Mouse (Mus musculus) neural tube, embryonic 15.5 days (tissue): ENCODE results near the gene Smim15. TPM values are rescaled to one million over a fixed set of nuclear protein-coding genes. Genes with fewer than 3 reads are reported as not detected.

Experiments
- ATAC-seq: fragments of 200-750 bp; cut with Nextera tagmentation; 2 replicates; pipeline ENCODE4 v1.8.0; 2017; ENCODE audit warnings: mild to moderate bottlenecking, moderate TSS enrichment, moderate library complexity; ENCODE audit not compliant: low FRiP score
- H3K27ac ChIP-seq: fragments of 300-500 bp; sonication (generic); replicated peaks from 2 replicates; pipeline ENCODE4 v1.5.1; 2015; ENCODE audit warnings: mild to moderate bottlenecking, inconsistent platforms
- H3K27me3 ChIP-seq: fragments of 300-500 bp; sonication (generic); replicated peaks from 2 replicates; pipeline ENCODE4 v1.6.1; 2015; ENCODE audit warnings: inconsistent platforms
- H3K36me3 ChIP-seq: fragments of 300-500 bp; sonication (generic); 2 replicates; pipeline ENCODE4 v1.6.1; 2015; ENCODE audit warnings: inconsistent platforms
- H3K4me1 ChIP-seq: fragments of 300-500 bp; sonication (generic); 2 replicates; pipeline ENCODE4 v1.6.1; 2015; ENCODE audit warnings: inconsistent platforms
- H3K4me2 ChIP-seq: fragments of 300-500 bp; sonication (generic); 2 replicates; pipeline ENCODE4 v1.6.1; 2015; ENCODE audit warnings: inconsistent platforms, mild to moderate bottlenecking, moderate library complexity
- H3K4me3 ChIP-seq: fragments of 300-500 bp; sonication (generic); replicated peaks from 2 replicates; pipeline ENCODE4 v1.5.1; 2015; ENCODE audit warnings: mild to moderate bottlenecking, inconsistent platforms
- H3K9ac ChIP-seq: fragments of 300-500 bp; sonication (generic); replicated peaks from 2 replicates; pipeline ENCODE4 v1.6.1; 2015; ENCODE audit warnings: mild to moderate bottlenecking, inconsistent platforms
- H3K9me3 ChIP-seq: fragments of 300-500 bp; sonication (generic); replicated peaks from 2 replicates; pipeline ENCODE4 v1.6.1; 2016; ENCODE audit warnings: inconsistent platforms
- whole genome bisulfite sequencing: fragments of 180-500 bp; shearing (Covaris S2); methylation state at CpG from one replicate; pipeline ENCODE4 v1.1.7; 2015; ENCODE audit warnings: mixed read lengths; 5-methylcytosine and 5-hydroxymethylcytosine counted together
- polyA plus RNA-seq: library from polyadenylated mRNA; unstranded; fragments of >200 nt; fragmentation: Nextera tagmentation; extraction: Ambion mirVana; gene quantifications from 2 replicates; pipeline ENCODE4 v1.2.1, GENCODE M21; 2015

Gene Smim15
- 35.8 and 39.7 TPM in 2 replicates for polyA plus RNA-seq

- Histone ChIP-seq H3K9ac (peak within 1 kb of the TSS; percentile 87), H3K36me3 (no peaks in the 10 kb centered on the region), H3K27me3 (no peaks in the 10 kb centered on the region), H3K9me3 (no peaks in the 10 kb centered on the region), H3K4me2 (peak within 1 kb of the TSS; percentile 66), H3K27ac (peak within 1 kb of the TSS; percentile 94), H3K4me1 (peaks cover 37% of the 10 kb centered on the region), H3K4me3 (peak within 1 kb of the TSS; percentile 74)
- under 1% methylated on average over 67 of the region's 71 CpGs for WGBS
- peak; percentile 97 for ATAC-seq
These were observed at the start of gene Smim15 for GRCm38 (mm10) chr13:108044222-108044941. Gene Smim15 (plus strand): TSS chr13:108044446.

GRCm38 (mm10) chr13:107995211-107995610, 49.0 kb upstream of the Smim15 start:
- Histone ChIP-seq H3K4me3 (no peak overlapping the region), H3K4me1 (no peaks in the 10 kb centered on the region), H3K36me3 (no peaks in the 10 kb centered on the region), H3K27me3 (no peaks in the 10 kb centered on the region), H3K27ac (no peak overlapping the region), H3K9ac (no peak overlapping the region), H3K4me2 (no peak overlapping the region), H3K9me3 (no peaks in the 10 kb centered on the region)
- 71% methylated on average over 7 of the region's 7 CpGs for WGBS
- ATAC-seq = no peak

- Histone ChIP-seq H3K4me1 (no peaks in the 10 kb centered on the region), H3K36me3 (no peaks in the 10 kb centered on the region), H3K27me3 (no peaks in the 10 kb centered on the region), H3K4me2 (no peak overlapping the region), H3K4me3 (no peak overlapping the region), H3K9me3 (no peaks in the 10 kb centered on the region), H3K27ac (no peak overlapping the region), H3K9ac (no peak overlapping the region)
- ATAC-seq = no peak
- WGBS = 98% methylated on average over 3 of the region's 3 CpGs
These were observed 47.9 kb upstream of the Smim15 start for GRCm38 (mm10) chr13:107996301-107996700.

- no peaks in the 10 kb centered on the region for H3K36me3 ChIP-seq
- WGBS = 94% methylated on average over 4 of the region's 4 CpGs
- no peak for ATAC-seq
These were observed 36.4 kb upstream of the Smim15 start for GRCm38 (mm10) chr13:108007861-108008260.

GRCm38 (mm10) chr13:108013110-108013509, 31.1 kb upstream of the Smim15 start:
- Histone ChIP-seq H3K4me2 (no peak overlapping the region), H3K4me3 (no peak overlapping the region), H3K36me3 (no peaks in the 10 kb centered on the region), H3K9ac (no peak overlapping the region), H3K27me3 (no peaks in the 10 kb centered on the region), H3K4me1 (no peaks in the 10 kb centered on the region), H3K27ac (no peak overlapping the region), H3K9me3 (no peaks in the 10 kb centered on the region)
- WGBS = 78% methylated on average over 8 of the region's 8 CpGs
- ATAC-seq = no peak

More at GRCm38 (mm10) chr13:108007861-108008260, 36.4 kb upstream of the Smim15 start:
- no peak overlapping the region for H3K9ac ChIP-seq
- H3K27ac ChIP-seq = no peak overlapping the region
- no peaks in the 10 kb centered on the region for H3K9me3 ChIP-seq
- no peaks in the 10 kb centered on the region for H3K4me1 ChIP-seq
- no peak overlapping the region for H3K4me2 ChIP-seq
- no peak overlapping the region for H3K4me3 ChIP-seq
- no peaks in the 10 kb centered on the region for H3K27me3 ChIP-seq

GRCm38 (mm10) chr13:108013839-108014238, 30.4 kb upstream of the Smim15 start:
- Histone ChIP-seq H3K36me3 (no peaks in the 10 kb centered on the region), H3K4me3 (no peak overlapping the region), H3K9me3 (no peaks in the 10 kb centered on the region), H3K27me3 (no peaks in the 10 kb centered on the region), H3K4me2 (no peak overlapping the region), H3K4me1 (no peaks in the 10 kb centered on the region), H3K9ac (no peak overlapping the region), H3K27ac (no peak overlapping the region)
- WGBS = 89% methylated on average over 6 of the region's 6 CpGs
- no peak for ATAC-seq

GRCm38 (mm10) chr13:108015166-108015565, 29.1 kb upstream of the Smim15 start:
- Histone ChIP-seq H3K9me3 (no peaks in the 10 kb centered on the region), H3K9ac (no peak overlapping the region), H3K4me3 (no peak overlapping the region), H3K27ac (no peak overlapping the region), H3K4me1 (no peaks in the 10 kb centered on the region), H3K4me2 (no peak overlapping the region), H3K27me3 (no peaks in the 10 kb centered on the region), H3K36me3 (no peaks in the 10 kb centered on the region)
- ATAC-seq = no peak
- WGBS = 84% methylated on average over 6 of the region's 6 CpGs

GRCm38 (mm10) chr13:108017349-108017748, 26.9 kb upstream of the Smim15 start:
- Histone ChIP-seq H3K4me1 (no peaks in the 10 kb centered on the region), H3K9me3 (no peaks in the 10 kb centered on the region), H3K4me3 (no peak overlapping the region), H3K36me3 (no peaks in the 10 kb centered on the region), H3K4me2 (no peak overlapping the region), H3K9ac (no peak overlapping the region), H3K27me3 (no peaks in the 10 kb centered on the region), H3K27ac (no peak overlapping the region)
- ATAC-seq = no peak
- WGBS = 83% methylated on average over 6 of the region's 6 CpGs

GRCm38 (mm10) chr13:108025802-108026201, 18.4 kb upstream of the Smim15 start:
- Histone ChIP-seq H3K27me3 (no peaks in the 10 kb centered on the region), H3K9ac (no peak overlapping the region), H3K9me3 (no peaks in the 10 kb centered on the region), H3K4me1 (no peaks in the 10 kb centered on the region), H3K4me2 (no peak overlapping the region), H3K4me3 (no peak overlapping the region), H3K36me3 (no peaks in the 10 kb centered on the region), H3K27ac (no peak overlapping the region)
- ATAC-seq = no peak
- WGBS = 77% methylated on average over 3 of the region's 3 CpGs

- Histone ChIP-seq H3K4me2 (no peak overlapping the region), H3K27ac (no peak overlapping the region), H3K9ac (no peak overlapping the region), H3K9me3 (no peaks in the 10 kb centered on the region), H3K4me1 (no peaks in the 10 kb centered on the region), H3K36me3 (no peaks in the 10 kb centered on the region), H3K27me3 (no peaks in the 10 kb centered on the region), H3K4me3 (no peak overlapping the region)
- no peak for ATAC-seq
- 94% methylated on average over 4 of the region's 4 CpGs for WGBS
These were observed 11.5 kb upstream of the Smim15 start for GRCm38 (mm10) chr13:108032789-108033188.

- Histone ChIP-seq H3K4me3 (no peak overlapping the region), H3K9ac (no peak overlapping the region), H3K36me3 (no peaks in the 10 kb centered on the region), H3K4me2 (no peak overlapping the region), H3K27me3 (no peaks in the 10 kb centered on the region), H3K4me1 (peaks cover 23% of the 10 kb centered on the region), H3K9me3 (no peaks in the 10 kb centered on the region), H3K27ac (no peak overlapping the region)
- no peak for ATAC-seq
- WGBS = 74% methylated on average over 6 of the region's 6 CpGs
These were observed 4.9 kb upstream of the Smim15 start for GRCm38 (mm10) chr13:108039375-108039774.

GRCm38 (mm10) chr13:108039902-108040301, 4.3 kb upstream of the Smim15 start:
- Histone ChIP-seq H3K36me3 (no peaks in the 10 kb centered on the region), H3K4me3 (no peak overlapping the region), H3K9ac (no peak overlapping the region), H3K9me3 (no peaks in the 10 kb centered on the region), H3K4me1 (peaks cover 25% of the 10 kb centered on the region), H3K27ac (no peak overlapping the region), H3K27me3 (no peaks in the 10 kb centered on the region), H3K4me2 (no peak overlapping the region)
- WGBS = 90% methylated on average over 9 of the region's 9 CpGs
- no peak for ATAC-seq
